Mouse (Mus musculus) testis, adult 2 months (tissue): ENCODE data around the gene Apba1.

Source experiments
- CTCF ChIP-seq: fragments of 200-500 bp; IDR thresholded peaks from 2 replicates; pipeline ENCODE4 v1.5.1; 2012; ENCODE audit warnings: low read depth, mild to moderate bottlenecking, inconsistent platforms, low read length, moderate library complexity; ENCODE audit not compliant: control insufficient read depth, insufficient read depth, insufficient replicate concordance
- POLR2A ChIP-seq: fragments of 200-500 bp; IDR thresholded peaks from 2 replicates; pipeline ENCODE4 v1.6.1; 2012; ENCODE audit warnings: low read depth, mild to moderate bottlenecking, inconsistent platforms, low read length, moderate library complexity; ENCODE audit not compliant: control insufficient read depth

DNA sequence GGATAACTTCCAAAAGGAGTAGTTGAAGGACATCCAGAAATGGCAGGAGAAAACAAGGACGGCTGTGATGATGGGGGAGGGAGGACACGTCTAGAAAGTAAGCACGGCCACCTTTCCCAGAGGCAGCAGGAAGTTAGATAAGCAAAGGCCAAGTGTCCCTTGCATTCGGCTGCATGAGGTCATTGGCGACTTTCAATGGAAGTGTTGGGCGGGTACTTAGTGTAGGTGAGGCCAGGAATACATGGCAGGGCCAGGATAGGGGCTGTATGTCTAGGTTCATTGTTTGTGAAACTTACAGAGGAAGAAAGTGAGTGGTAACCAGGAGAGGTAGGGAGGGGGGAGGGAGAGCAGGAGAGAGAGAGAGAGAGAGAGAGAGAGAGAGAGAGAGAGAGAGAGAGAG is 33.0 kb downstream of the Apba1 start:
- TF ChIP-seq CTCF, result no peak
- TF ChIP-seq POLR2A, result no peak
